Mouse (Mus musculus) lung, embryonic 14.5 days (tissue): Measurements from ENCODE around the gene 9030025P20Rik. TPM values are rescaled to one million over a fixed set of nuclear protein-coding genes. Genes with fewer than 3 reads are reported as not detected.

Experiments
- polyA plus RNA-seq: library from polyadenylated mRNA; unstranded; fragments of >200 nt; fragmentation: Nextera tagmentation; extraction: Ambion mirVana; gene quantifications from 2 replicates; pipeline ENCODE4 v1.2.1, GENCODE M21; 2014

The 9030025P20Rik gene
- polyA plus RNA-seq, 1 experiment from 2014 or later = 10.3 TPM

Other genes with a start within 250 kb of the 9030025P20Rik start
- gene Wdr27, start 35.3 kb upstream of the 9030025P20Rik start, polyA plus RNA-seq = 4.7 and 6.1 TPM in 2 replicates
- gene 1600012H06Rik, start 35.3 kb upstream of the 9030025P20Rik start, polyA plus RNA-seq = 31.0 and 32.8 TPM in 2 replicates
- 39.1 and 44.2 TPM in 2 replicates for gene Phf10, start 17.2 kb upstream of the 9030025P20Rik start, polyA plus RNA-seq
- gene Gm3417, start 322 bp downstream of the 9030025P20Rik start, polyA plus RNA-seq = 0.45 TPM in 1 of 2 replicates, not detected in the other
- 3.6 and 3.7 TPM in 2 replicates for gene Gm3435, start 31.7 kb downstream of the 9030025P20Rik start, polyA plus RNA-seq
- 70.4 and 78.9 TPM in 2 replicates for gene Ermard, start 62.7 kb downstream of the 9030025P20Rik start, polyA plus RNA-seq
- gene Tcte3, start 63.0 kb downstream of the 9030025P20Rik start, polyA plus RNA-seq = 0.69 TPM in 1 of 2 replicates, not detected in the other
- 1.9 and 3.4 TPM in 2 replicates for gene Gm3448, start 63.1 kb downstream of the 9030025P20Rik start, polyA plus RNA-seq